Mouse (Mus musculus) kidney, postnatal 36 days (tissue): ENCODE data around the gene Papolg.
"Not testable (repeated sequence)": the region's sequence is repeated elsewhere in the genome, so short reads cannot be mapped to it uniquely, and the experiment has no call there.

Experiments used
- DNase-seq, 2 experiments: peaks; one replicate each; pipeline ENCODE4 v3.0.0; 2021 to 2022; ENCODE audit warnings: mixed read lengths in 2 of 2

The Papolg gene

GRCm38 (mm10) chr11:23895060-23895426 is at the start of gene Papolg:
Gene Papolg, minus strand, starts transcription at chr11:23895253.
- peak; percentile 95 to 98 for DNase-seq

DNA sequence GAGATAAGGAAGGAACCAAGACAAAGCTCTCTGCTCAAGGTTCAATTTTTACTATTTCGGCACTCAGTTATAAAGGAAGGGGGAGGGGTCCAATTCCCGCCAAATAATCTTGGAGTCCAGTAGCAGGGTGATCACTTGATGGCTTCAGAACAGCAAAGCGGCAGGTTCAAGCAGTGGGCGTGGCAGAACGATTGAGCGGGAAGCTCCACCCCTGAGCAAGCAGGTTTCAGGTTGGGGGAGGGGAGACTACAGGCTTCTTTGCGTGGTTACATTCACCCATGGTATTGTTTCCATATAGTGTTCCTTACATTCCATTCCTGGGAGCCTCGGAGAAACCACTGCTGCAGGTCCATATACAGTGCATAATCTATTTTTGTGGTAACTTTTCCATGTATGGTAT is 33.1 kb upstream of the Papolg start:
- peak in 1 of 2 experiments; percentile 4 for DNase-seq

DNA sequence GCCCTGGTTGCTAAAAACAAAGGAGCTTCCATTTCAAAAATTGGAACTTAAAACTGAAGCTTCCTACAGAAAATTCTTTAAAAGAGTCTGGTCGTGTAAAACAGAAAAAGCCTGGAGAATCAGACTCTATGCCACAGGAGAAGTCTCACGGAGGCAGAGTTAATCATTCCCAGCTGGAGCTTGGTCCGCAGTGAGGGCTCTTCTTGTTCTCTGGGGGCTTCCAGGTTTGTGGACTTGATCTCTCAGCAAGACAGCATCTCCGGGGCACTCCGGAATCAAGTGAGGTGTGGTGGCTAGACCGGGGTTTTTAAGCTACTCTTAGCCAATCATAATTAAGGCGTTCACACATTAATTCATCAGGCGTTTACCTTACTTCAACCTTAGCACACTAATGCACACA is 32.6 kb upstream of the Papolg start:
- no peak for DNase-seq

DNA sequence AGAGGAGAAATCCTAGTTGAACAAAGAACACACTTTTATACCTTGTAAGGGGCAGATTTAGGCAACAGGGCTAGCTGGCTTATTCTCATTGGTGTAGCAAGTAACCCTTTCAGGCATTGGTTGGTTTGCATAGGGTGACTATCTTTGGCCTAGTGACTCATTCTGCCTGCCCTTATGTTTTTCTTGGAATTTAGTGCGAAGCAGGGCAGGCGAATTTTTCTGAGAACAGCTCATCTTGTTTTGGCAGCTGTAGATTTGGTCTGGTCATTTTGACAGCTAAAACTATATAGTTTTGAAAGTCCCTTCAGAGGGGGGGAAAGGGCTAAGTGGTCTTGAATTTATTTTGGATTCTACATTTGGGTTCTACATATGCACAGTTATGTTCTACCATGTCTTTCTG is 18.8 kb upstream of the Papolg start:
- DNase-seq, result not testable (repeated sequence)

- no peak for DNase-seq
Observed at GRCm38 (mm10) chr11:23903909-23904308, 8.9 kb upstream of the Papolg start.

GRCm38 (mm10) chr11:23894141-23895059 is 653 bp downstream of the Papolg start:
- peak in 1 of 2 experiments; percentile 3 for DNase-seq

DNA sequence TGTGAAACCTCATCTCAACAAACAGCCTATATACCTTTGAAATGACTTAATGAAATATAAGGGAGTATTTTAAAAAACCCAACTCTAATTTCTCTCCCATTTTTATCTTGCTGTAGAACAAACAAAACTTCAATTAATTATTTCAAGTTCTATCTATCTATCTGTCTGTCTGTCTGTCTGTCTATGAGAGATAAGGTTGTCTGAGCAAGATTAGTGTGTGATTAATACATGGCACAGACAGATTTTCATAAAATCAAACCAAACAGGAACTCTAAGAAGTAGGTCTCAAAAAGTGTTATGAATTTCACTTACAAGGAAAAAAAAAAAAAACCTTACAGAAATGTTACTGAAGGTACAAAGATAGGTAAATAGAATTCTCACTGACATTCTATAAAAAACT is 1.5 kb downstream of the Papolg start:
- DNase-seq, result no peak

GRCm38 (mm10) chr11:23864326-23864725 is 30.7 kb downstream of the Papolg start:
- DNase-seq, result no peak

DNA sequence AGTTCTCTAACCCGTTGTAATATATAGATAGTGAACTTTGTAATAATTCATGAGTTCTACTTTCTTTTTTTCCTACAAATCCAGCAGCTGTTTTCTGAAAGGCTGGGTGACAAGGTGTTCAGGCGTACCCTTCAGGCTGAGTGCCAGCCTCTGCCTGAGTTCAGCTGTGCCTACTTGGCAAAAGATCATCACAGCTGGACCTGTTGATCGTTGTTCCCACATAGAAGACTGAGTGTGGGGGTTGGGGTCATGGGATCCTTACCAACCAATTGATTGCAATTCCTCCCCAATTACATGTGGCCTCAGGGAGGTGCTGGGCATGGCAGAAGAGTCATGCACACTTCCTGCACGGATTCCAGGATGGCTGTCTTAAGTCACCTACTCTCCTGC is 38.3 kb downstream of the Papolg start:
- peak in 1 of 2 experiments; percentile 26 for DNase-seq

DNA sequence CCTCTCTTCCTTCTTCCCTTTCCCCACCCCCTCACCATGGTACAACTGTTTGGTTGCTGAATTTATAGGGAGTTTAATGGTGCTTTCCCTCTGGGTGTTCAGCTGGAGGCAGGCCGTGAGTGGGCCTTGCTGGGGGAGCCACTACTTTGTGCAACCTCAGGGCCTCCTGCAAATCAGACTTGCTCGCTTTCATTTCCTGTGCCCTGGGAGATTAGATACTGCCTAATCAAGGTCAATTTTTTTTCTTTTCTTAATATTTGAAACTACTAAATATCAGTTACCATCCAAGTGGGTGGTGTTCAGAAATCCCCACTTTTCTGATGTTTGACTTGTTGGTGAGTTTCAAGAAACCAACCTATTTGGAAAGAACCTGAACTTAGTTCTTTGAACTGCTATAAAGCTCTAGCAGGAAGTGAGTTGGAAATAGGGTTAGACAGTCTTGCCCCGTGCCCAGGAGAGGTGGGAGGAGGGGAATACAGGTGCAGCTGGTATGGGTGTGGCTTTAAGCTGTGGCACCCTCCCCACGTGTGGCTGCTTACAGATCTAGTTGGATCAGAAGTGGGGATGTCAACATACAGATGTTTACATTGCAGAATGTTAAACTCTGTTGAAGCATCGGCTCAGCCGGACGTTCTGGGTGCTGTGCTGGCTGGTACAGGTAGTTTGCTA is 38.9 kb downstream of the Papolg start:
- no peak for DNase-seq

GRCm38 (mm10) chr11:23855182-23855802 is 39.8 kb downstream of the Papolg start:
- DNase-seq, result peak; percentile 65 to 86

- no peak for DNase-seq
Observed at GRCm38 (mm10) chr11:23853306-23853705, 41.7 kb downstream of the Papolg start.

DNA sequence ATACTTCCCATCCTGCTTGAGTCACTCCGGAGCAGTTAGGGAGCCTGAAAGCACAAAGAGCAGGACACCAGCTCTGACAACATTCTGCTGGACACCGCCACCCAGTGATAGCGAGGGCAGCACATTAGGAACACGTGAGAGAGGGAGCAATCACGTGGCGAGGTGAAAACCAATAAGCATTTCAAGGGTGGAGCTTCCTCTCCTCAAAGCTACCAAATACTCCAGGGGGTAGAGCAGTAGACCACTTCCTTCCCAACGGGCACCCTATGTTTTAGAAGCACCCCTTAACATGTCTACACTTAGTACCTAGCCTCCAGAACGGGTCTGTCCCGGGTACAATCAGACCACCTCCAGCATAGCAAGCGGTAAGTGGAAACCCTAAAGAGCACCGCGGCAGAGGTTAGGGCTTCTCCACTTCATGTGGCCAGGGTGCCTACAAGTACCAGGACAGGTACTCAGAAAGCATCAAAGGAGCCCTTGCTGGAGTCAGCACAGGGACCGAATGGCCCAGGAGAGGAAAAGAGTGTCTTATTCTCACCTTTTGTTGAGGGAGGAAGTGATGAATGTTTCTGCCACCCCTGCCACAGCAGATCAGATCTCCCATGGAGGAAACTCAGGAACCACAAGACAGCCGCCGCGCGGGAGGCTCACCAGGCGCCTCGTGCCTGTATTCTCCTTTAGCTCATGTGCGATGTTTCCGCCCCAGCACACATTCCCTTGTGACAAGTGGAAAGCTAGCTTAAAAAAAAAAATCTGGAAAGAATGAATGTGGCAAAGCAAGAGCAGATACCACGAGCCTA is 48.8 kb downstream of the Papolg start:
- no peak for DNase-seq

- DNase-seq, result no peak
Observed at GRCm38 (mm10) chr11:23823244-23823643, 71.8 kb downstream of the Papolg start.

GRCm38 (mm10) chr11:23821652-23822051 is 73.4 kb downstream of the Papolg start:
- DNase-seq, result no peak

- no peak for DNase-seq
Observed at GRCm38 (mm10) chr11:23820977-23821376, 74.1 kb downstream of the Papolg start.

- DNase-seq, result no peak
Observed at GRCm38 (mm10) chr11:23818745-23819144, 76.3 kb downstream of the Papolg start.
